Mouse (Mus musculus) neural tube, postnatal 0 days (tissue): ENCODE measurements around the gene Dffa. TPM values are rescaled to one million over a fixed set of nuclear protein-coding genes. Genes with fewer than 3 reads are reported as not detected.

Experiments used
- polyA plus RNA-seq: library from polyadenylated mRNA; unstranded; fragments of >200 nt; fragmentation: Nextera tagmentation; extraction: Ambion mirVana; gene quantifications from 2 replicates; pipeline ENCODE4 v1.2.1, GENCODE M21; 2015

Gene Dffa
- 28.6 and 29.1 TPM in 2 replicates for polyA plus RNA-seq

GRCm38 (mm10) chr4:149103875-149104561 is at the start of gene Dffa:
Dffa (plus strand) TSS chr4:149104146.

GRCm38 (mm10) chr4:149099369-149100017 is 4.5 kb upstream of the Dffa start, which contains the start of gene Pex14:
Pex14 (minus strand) TSS chr4:149099876.

GRCm38 (mm10) chr4:149126663-149127062 is 22.7 kb downstream of the Dffa start, which contains the start of gene Cort:
Cort (minus strand) TSS chr4:149126763.

DNA sequence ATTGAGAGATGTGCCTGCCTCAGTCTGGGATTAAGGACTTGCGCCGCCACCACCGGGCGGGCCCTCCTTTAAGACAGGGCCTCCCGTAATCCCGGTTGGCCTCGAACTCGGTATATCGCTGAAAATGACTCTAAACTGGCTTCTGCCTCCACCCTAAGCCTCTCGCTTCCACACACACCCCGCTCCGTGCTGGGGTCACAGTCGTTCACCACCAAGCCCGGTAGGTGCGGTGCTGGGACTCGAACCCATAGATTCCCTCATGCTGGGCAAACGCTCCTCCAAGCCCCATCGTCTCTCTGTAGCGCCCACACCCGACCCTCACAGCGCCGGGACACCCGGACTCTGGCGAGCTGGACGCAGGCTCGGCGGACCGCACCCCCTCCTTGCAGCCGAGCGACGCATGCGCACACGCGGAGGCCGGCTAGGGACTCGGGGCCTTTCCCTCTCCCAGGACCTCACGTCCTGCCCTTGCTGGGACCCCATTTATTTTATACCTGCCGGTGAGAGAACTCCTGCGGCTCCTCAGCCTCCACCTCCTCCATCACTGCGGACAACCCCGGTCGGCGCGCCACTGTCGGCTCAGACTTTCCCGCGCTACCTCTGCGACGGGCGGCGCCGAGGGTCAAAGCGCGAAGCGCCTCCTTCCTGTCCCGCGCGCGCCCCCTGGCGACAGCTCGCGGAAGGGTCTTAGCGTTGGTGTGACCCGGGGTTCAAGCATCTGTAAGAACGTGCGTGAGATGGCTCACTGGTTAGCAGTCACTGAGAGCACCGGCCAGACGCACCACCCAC is 33.2 kb downstream of the Dffa start, which contains the start of gene Cenps:
Cenps (minus strand) TSS at position 648 of the 789 bp plus-strand sequence.

GRCm38 (mm10) chr4:149166215-149166946 is 62.4 kb downstream of the Dffa start, which contains the start of gene Pgd:
Pgd (minus strand) TSS chr4:149166771.

Other genes with a start within 250 kb of the Dffa start
- 55.4 and 61.6 TPM in 2 replicates for gene Pex14, start 4.3 kb upstream of the Dffa start, polyA plus RNA-seq
- 0.73 and 0.88 TPM in 2 replicates for gene Cort, start 22.6 kb downstream of the Dffa start, polyA plus RNA-seq
- gene Cenps, start 33.5 kb downstream of the Dffa start, polyA plus RNA-seq, result 13.1 and 13.6 TPM in 2 replicates
- 93.4 and 95.2 TPM in 2 replicates for gene Pgd, start 62.6 kb downstream of the Dffa start, polyA plus RNA-seq
- gene Kif1b, start 203.5 kb downstream of the Dffa start, polyA plus RNA-seq, result 195 and 208 TPM in 2 replicates